Mouse (Mus musculus) embryo, embryonic 11.5 days (tissue): Measurements from ENCODE around the gene Col18a1.

Experiments used
- DNase-seq: peaks from one replicate; pipeline ENCODE4 v3.0.0-alpha.2; 2012; ENCODE audit warnings: low read depth, low spot score

The Col18a1 gene

GRCm38 (mm10) chr10:77165963-77166717, at the start of gene Col18a1:
Gene Col18a1 (minus strand): TSS chr10:77166548.
- DNase-seq, result no peak

- DNase-seq, result no peak
Observed at GRCm38 (mm10) chr10:77215641-77216040, 49.3 kb upstream of the Col18a1 start.

- no peak for DNase-seq
Observed at GRCm38 (mm10) chr10:77214586-77214985, 48.2 kb upstream of the Col18a1 start.

GRCm38 (mm10) chr10:77213483-77213882, 47.1 kb upstream of the Col18a1 start:
- DNase-seq, result no peak

GRCm38 (mm10) chr10:77212354-77213120, 46.2 kb upstream of the Col18a1 start:
- no peak for DNase-seq

- DNase-seq, result no peak
Observed at GRCm38 (mm10) chr10:77211116-77211570, 44.8 kb upstream of the Col18a1 start.

GRCm38 (mm10) chr10:77210666-77211065, 44.3 kb upstream of the Col18a1 start:
- no peak for DNase-seq

GRCm38 (mm10) chr10:77209261-77209660, 42.9 kb upstream of the Col18a1 start:
- DNase-seq, result no peak

GRCm38 (mm10) chr10:77206565-77207079, 40.3 kb upstream of the Col18a1 start:
- no peak for DNase-seq

- DNase-seq, result no peak
Observed at GRCm38 (mm10) chr10:77206134-77206533, 39.8 kb upstream of the Col18a1 start.

- no peak for DNase-seq
Observed at GRCm38 (mm10) chr10:77203960-77204359, 37.6 kb upstream of the Col18a1 start.

- DNase-seq, result no peak
Observed at GRCm38 (mm10) chr10:77201919-77202318, 35.6 kb upstream of the Col18a1 start.

- no peak for DNase-seq
Observed at GRCm38 (mm10) chr10:77200295-77200694, 33.9 kb upstream of the Col18a1 start.

GRCm38 (mm10) chr10:77199229-77199628, 32.9 kb upstream of the Col18a1 start:
- DNase-seq, result no peak

GRCm38 (mm10) chr10:77197469-77198209, 31.3 kb upstream of the Col18a1 start:
- peak; percentile 46 for DNase-seq

- no peak for DNase-seq
Observed at GRCm38 (mm10) chr10:77196676-77197075, 30.3 kb upstream of the Col18a1 start.

GRCm38 (mm10) chr10:77196115-77196514, 29.8 kb upstream of the Col18a1 start:
- DNase-seq, result no peak

- DNase-seq, result no peak
Observed at GRCm38 (mm10) chr10:77193495-77193894, 27.1 kb upstream of the Col18a1 start.

- no peak for DNase-seq
Observed at GRCm38 (mm10) chr10:77192745-77193144, 26.4 kb upstream of the Col18a1 start.

GRCm38 (mm10) chr10:77190967-77191915, 24.9 kb upstream of the Col18a1 start:
- DNase-seq, result peak; percentile 71

GRCm38 (mm10) chr10:77187427-77187826, 21.1 kb upstream of the Col18a1 start:
- DNase-seq, result no peak
